Mouse (Mus musculus) heart, adult 2 months (tissue): ENCODE measurements around the gene Trpm8.

ENCODE experiments used
- CTCF ChIP-seq: fragments of 200-600 bp; IDR thresholded peaks from 2 replicates; pipeline ENCODE4 v1.8.1; 2022; ENCODE audit warnings: antibody characterized with exemption, mild to moderate bottlenecking, moderate library complexity
- EP300 ChIP-seq: fragments of 200-500 bp; IDR thresholded peaks from 2 replicates; pipeline ENCODE4 v1.6.1; 2011; ENCODE audit warnings: low read depth, low read length, control low read depth; ENCODE audit not compliant: insufficient read depth

DNA sequence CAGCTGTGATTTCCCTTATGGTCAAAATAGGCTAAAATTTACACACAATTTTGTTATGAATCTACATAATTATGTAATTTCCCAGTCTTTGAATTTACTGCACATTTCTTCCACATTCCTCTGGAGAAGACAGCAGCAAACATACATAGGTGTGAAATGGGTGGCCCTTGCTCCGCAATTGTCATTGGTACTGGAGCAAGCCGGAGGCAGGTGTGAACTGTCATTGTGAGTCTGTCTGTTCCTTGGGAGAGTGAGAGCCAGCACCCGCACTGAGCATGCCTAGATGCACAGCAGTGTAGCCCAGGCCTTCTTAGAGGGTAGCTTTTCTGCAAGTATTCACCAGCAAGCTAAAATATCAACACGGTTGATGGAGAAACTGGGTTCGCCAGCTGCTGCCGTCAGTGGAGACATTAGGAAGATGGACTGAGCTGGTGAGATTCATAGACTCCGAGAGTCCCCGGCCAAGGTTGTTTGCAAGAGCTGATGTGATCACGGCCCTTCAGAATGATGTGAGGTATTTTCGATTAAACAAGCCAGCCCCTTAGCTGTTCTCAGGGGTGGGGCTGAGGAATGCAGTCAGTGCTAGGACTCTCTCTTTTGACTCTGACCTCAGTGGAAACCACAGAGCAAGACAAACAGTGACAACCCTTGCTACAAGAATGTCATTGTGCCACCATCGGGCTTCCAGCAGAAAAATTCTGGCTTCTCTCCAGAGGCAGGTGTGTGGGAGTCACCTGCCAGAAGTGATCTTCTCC is 150.7 kb downstream of the Trpm8 start:
- TF ChIP-seq CTCF (no peak), EP300 (no peak)
